Mouse (Mus musculus) E14TG2a.4 (cell line): ENCODE results near the gene Mcpt8.

Experiments used
- CTCF ChIP-seq: conservative IDR thresholded peaks from 2 replicates; pipeline ENCODE4 v1.5.1; 2014; ENCODE audit warnings: low read length
- NANOG ChIP-seq: IDR thresholded peaks from 2 replicates; pipeline ENCODE4 v1.6.1; 2014; ENCODE audit warnings: borderline replicate concordance, low read length, mixed read lengths

- TF ChIP-seq CTCF (no peak), NANOG (no peak)
These were observed 3.1 kb downstream of the Mcpt8 start for GRCm38 (mm10) chr14:56082016-56082415.
